Mouse (Mus musculus) spleen, postnatal 4 days (tissue): ENCODE data around the gene AI464131.

Experiments
- DNase-seq, 2 experiments: peaks; one replicate each; pipeline ENCODE4 v3.0.0; 2022; ENCODE audit warnings: low spot score in 2 of 2

The AI464131 gene

GRCm38 (mm10) chr4:41502986-41503412 lies at the start of gene AI464131:
Gene AI464131, minus strand, starts transcription at chr4:41503076.
- peak; percentile 86 to 90 for DNase-seq

GRCm38 (mm10) chr4:41552529-41552928 lies 49.7 kb upstream of the AI464131 start:
- DNase-seq, result peak; percentile 59 to 81

DNA sequence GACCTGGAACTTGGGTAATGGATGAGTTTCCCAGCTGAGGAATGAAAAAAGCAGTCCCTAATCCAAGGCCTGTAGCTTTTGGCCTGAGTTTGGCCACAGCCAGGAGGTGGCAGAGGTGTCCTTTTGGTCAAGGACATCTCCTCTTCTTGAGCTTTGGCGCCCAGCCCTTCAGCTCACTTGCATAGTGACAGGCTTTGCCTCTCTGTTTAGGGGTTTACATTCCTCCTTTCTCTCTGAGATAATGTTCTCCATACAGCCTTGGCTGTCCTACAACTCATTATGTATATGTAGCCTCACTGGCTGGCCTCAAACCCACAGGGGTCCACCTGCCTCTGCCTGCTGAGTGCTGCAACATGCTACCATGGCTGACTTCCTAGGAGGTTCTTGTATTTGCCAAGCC lies 44.2 kb upstream of the AI464131 start:
- DNase-seq, result no peak

GRCm38 (mm10) chr4:41545985-41546384 lies 43.1 kb upstream of the AI464131 start:
- DNase-seq, result no peak

DNA sequence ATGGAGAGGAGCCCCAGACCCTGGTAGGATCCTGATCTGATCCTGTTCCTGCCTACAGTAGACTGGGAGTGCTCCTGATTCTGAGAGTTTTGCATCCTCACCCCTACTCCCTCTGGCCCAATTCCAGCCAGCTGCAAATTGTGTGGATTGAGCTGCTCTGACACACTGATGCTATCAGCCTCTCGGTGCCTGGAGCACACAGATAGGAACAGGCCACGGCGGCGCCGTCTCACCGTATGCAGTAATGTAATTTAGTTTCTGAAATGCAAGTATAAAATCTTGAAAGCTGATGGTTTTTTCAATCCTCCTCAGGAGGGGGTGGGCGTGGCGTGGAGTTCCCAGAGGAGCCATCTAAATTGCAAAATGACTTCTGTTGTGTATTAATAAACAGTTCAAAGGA lies 39.3 kb upstream of the AI464131 start:
- DNase-seq, result no peak

- no peak for DNase-seq
These were observed 32.0 kb upstream of the AI464131 start for GRCm38 (mm10) chr4:41534866-41535265.

DNA sequence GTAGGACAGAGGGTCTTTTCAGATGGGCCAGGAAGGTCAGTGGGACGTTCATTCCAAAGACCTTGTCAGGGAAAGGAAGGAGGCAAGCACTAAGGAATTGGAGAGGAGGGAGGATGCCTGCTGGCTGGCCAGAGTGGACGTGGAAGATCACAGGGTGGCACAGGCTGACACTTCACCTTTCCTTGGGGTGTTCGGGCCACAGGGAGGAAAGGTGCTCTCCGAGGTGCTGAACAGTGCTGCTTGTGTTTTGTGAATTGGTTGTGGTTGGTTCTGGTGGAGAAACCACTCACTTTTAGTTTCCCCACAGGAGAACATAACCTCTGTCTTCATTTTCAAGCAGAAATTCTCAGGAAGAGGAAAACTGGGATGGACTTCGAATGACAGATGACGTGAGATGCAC lies 29.5 kb upstream of the AI464131 start:
- DNase-seq, result no peak

DNA sequence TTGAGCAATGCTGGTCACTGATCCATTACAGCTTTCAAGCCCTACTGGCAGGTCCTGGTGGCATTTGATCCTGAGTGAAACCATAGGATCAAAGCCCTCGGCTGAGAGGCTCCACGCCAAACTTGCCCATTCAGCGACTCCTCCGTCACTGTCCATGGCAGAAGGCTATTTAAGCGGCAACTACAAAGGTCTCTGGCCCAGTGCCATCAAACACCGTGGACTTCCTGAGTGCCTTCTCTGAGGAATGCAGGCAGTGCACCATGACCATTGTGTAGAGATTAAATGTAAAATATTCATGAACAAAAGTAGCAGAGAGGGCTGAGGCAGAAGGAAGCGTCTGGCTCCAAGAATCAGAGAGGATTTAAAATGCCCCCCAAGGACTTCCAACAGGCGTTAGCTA lies 25.1 kb upstream of the AI464131 start:
- no peak for DNase-seq

DNA sequence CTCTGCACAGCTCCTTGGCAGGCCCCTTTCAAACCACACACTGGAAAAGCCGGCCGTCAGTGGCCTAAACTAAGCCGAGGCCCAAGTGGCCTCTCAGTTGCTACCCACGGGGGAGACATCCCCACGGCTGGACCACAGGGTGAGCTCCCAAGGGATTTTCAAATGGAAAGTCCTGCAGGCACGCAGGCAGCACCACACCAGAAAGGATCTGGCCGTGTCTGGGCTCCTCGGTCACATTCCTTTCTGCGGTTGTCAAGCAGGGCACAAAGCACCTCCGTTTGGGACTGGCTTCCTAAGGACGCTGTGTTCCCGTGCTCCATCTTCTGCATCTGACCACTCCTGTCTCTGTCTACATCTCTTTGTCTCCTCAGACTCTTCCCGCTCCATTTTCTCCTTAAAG lies 24.2 kb upstream of the AI464131 start:
- no peak for DNase-seq

GRCm38 (mm10) chr4:41526553-41526952 lies 23.7 kb upstream of the AI464131 start:
- no peak for DNase-seq

DNA sequence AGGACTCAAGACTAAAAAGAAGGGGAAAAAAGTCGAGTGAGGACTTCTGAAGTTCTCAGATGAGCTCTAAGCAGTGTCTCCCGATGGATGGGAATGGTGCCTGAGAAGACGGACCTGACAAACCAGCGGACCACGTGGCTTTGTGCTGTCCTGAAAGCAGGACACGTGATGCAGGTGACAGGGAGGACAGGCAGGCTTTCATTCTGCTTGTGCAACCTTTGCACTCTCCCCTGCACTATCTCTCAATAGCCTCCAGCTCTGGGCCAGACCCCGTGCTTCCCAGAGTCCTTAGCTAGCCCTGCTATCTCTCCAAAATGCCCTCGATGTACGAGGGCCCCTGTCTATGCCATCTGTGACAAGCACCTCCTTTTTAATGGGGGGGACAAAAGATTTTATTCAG lies 22.0 kb upstream of the AI464131 start:
- DNase-seq, result no peak

DNA sequence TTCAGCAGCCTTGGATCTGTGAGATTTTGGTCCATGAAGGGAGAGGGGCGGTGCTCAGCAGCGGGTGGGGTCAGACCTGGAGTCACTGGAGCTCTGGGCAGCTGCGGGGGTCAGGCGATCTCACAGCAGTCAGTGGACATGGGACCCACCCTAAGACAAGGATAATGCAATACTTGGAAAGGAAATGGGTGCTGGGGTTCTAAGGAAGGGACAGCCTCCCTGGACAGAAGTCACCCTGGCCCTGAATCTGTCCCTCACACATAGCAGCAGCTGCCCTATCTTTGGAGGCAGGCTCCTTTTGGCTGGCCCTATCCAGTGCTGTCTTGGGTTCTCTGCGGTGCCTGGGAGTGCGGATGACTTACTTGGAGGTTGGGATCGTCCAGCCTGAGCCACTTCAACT lies 21.0 kb upstream of the AI464131 start:
- no peak for DNase-seq

GRCm38 (mm10) chr4:41522788-41523187 lies 19.9 kb upstream of the AI464131 start:
- no peak for DNase-seq

- DNase-seq, result no peak
These were observed 19.3 kb upstream of the AI464131 start for GRCm38 (mm10) chr4:41522136-41522535.

GRCm38 (mm10) chr4:41520641-41521040 lies 17.8 kb upstream of the AI464131 start:
- DNase-seq, result no peak

DNA sequence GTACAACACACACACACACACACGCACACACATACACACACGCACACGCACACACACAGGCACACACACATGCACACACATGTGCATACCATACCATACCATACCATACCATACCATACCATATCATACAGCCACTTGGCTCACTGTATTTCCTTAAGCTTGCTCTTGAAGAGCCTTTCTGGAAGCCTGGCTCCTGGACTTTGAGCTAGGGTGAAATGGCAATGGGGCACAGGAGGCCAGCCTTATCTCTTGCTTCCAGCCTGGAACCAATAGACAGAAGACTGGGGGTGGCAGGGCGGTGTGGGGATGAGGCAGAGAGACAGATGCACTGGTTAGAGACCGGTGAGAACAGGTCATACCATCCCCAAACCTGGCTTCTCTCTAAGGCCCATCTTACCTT lies 16.3 kb upstream of the AI464131 start:
- no peak for DNase-seq

GRCm38 (mm10) chr4:41518349-41518748 lies 15.5 kb upstream of the AI464131 start:
- DNase-seq, result no peak

GRCm38 (mm10) chr4:41517233-41517632 lies 14.4 kb upstream of the AI464131 start, which contains the start of gene 1110017D15Rik:
Gene 1110017D15Rik, minus strand, starts transcription at chr4:41517333.
- no peak for DNase-seq

- DNase-seq, result no peak
These were observed 10.8 kb upstream of the AI464131 start for GRCm38 (mm10) chr4:41513714-41514113.

- DNase-seq, result no peak
These were observed 10.4 kb upstream of the AI464131 start for GRCm38 (mm10) chr4:41513309-41513708.

GRCm38 (mm10) chr4:41507998-41508397 lies 5.1 kb upstream of the AI464131 start:
- DNase-seq, result no peak

DNA sequence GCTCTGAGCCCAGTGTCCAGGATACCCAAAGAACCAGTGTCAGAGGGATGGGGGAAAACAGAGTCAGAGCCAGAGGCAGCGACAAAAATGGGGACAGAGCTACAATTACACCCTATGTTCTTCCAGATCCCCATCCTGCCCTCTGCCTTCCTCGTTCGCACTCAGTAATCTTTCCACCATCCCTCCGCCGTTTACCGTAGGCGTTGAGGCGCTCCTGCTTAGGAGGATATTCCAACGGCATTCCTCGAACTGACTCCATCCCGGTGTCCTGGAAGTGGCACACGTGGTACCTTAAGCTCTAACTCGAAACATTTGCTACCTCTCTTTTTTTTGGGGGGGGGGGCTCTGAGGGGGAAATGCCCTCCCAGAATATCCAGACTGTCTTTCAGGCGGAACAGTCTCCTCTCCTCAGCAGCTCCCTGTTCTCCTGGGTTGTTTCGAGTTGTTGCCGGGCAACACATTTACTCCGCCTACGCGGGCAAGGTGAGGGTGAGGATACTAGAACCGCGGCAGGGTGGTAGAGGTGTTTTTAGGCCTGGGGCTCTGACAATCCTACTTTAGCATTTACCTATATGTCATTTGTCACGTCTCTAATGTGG lies 4.5 kb upstream of the AI464131 start:
- no peak for DNase-seq

GRCm38 (mm10) chr4:41506906-41507305 lies 4.0 kb upstream of the AI464131 start:
- DNase-seq, result peak; percentile 79 to 86

DNA sequence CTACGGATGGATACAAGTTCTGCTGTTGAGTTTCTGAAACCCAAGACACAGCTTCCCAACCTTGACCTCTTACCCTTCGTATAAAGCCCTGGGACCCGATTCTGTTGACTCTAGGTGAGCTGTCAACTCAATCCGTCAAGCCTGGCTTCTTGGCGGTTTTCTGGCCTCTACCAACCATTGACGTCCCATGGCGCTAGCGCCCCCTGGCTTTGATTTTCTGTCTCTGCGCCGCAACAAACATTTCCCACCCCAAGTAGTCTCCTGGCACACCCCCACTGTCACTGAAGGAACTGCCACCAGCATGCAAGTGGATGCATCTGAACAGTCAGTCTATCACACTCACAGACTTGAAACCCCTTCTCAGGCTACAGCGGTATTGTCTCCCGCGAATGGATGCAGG lies 3.3 kb upstream of the AI464131 start:
- DNase-seq, result peak; percentile 45 to 76
